Mouse (Mus musculus) urinary bladder, postnatal 10 days (tissue): Measurements from ENCODE around the gene Nt5dc2.
A peak's percentile ranks its signal among the peaks of the same experiment; 100 is the strongest.

Experiments used
- DNase-seq: peaks from one replicate; pipeline ENCODE4 v3.0.0; 2022; ENCODE audit warnings: low spot score

The Nt5dc2 gene

DNA sequence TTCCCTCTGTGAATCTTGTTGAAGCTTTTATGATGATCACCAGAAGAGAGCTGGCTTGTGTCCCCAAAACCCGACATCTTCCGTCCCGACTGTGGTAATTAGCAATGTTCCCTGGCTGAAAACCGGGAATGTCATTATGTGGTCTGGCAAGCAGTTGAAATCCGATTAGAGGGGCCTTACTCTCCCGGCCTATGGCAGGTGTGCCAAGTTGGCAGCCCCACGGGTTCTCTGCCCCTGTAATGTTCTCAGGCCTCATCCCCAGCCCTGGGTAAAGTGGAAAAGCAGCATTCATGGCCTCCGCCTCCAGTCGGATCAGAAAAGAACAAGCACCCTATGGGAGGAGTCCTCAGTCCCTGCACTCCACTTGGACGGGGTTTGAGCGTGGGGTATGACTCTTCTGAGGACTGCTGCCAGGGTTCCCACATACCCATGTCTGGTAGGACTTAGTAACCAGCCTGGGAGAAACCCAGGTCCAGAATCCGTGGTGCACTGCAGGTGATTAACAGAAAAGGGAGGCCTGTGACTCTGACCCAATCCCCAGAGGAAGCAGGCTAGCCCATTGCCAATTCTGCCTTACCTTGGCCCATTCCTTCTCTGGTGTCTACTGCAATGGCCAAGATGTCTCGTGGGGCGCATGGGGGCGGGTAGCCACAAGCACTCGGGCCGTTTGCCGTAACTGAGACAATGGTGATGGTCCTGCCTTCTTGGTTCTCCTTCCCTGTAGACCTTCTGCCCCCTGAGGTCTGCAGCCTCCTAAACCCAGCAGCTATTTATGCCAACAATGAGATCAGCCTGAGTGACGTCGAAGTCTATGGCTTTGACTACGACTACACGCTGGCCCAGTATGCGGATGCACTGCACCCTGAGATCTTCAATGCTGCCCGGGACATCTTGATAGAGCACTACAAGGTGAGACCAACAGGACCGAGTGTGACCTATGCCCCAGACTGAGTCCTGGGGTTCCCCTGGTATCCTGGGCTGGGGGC, 3.5 kb downstream of the Nt5dc2 start:
- DNase-seq: no peak

DNA sequence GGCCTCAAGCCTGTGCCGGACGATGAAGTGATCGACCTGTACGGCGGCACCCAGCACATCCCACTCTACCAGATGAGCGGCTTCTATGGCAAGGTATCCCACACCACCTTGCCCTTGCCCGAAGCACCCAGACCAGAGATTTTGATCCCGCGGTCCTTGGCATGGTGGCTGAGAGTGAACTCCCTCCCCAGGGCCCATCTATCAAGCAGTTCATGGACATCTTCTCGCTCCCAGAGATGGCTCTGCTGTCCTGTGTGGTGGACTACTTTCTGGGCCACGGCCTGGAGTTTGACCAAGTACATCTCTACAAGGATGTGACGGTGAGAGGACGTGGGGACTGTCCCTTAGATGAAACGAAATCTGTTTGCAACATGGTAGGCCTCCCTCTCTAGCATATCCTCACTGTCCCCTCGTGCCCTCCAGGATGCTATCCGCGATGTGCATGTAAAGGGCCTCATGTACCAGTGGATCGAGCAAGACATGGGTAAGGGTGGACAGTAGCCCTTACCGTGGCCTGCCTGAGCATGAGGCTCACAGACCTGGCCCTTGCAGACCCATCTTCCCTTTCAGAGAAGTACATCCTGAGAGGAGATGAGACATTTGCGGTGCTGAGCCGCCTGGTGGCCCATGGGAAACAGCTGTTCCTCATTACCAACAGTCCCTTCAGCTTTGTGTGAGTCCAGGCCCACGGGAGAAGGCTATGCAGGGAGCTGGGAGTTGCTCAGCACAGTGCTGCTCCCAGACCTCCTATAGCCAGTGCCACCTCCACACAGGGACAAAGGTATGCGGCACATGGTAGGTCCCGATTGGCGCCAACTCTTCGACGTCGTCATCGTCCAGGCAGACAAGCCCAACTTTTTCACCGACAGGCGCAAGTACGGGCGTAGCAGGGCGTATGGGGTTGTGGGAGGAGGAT, 4.9 kb downstream of the Nt5dc2 start:
- DNase-seq: peak; percentile 9

GRCm38 (mm10) chr14:31136411-31137280, 5.8 kb downstream of the Nt5dc2 start:
- DNase-seq: no peak

- no peak for DNase-seq
Observed at GRCm38 (mm10) chr14:31137281-31137595, 6.4 kb downstream of the Nt5dc2 start.

GRCm38 (mm10) chr14:31137791-31138190, 6.9 kb downstream of the Nt5dc2 start:
- DNase-seq: peak; percentile 4

DNA sequence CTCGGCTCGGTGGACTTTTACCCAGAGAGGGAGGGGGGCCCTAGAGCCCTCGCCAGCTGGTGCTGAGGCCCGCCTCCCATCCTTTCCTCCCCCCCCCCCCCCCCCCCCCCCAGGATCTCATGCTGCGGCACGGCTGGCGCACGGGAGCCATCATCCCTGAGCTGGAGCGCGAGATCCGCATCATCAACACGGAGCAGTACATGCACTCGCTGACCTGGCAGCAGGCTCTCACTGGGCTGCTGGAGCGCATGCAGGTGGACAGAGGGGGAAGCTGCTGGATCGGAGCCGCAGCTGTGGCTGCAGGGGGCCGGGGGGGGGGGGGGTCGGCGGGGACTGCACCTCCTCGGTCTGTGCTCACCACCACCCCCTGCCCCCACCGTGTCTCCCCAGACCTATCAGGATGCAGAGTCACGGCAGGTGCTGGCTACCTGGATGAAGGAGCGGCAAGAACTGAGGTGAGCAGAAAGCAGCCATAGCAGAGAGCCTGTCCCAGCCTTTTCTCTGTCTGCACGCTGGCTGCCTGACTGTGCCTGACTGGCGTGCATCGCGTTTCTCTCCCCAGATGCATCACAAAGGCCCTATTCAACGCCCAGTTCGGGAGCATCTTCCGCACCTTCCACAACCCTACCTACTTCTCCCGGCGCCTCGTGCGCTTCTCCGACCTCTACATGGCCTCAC, 7.5 kb downstream of the Nt5dc2 start:
- peak; percentile 6 for DNase-seq

DNA sequence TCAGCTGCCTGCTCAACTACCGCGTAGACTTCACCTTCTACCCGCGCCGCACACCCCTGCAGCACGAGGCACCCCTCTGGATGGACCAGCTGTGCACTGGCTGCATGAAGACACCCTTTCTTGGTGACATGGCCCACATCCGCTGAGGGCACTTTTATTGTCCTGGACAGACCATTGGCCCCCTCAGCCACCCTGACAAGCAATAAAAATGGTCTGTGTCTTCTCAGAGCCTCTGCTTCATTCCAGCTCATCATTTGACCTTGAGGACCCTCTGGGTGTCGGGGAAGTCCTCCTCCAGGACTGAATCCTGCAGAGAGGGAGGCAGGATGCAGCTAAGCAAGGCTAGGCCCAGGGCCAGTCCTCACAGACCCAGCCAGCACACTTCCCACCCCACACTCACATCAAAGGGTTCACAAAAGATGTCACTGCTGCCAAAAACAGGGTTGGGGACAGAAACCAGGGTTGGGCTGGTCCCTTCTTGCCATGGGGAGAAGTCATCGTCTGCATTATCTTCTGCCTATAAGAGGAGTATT, 8.1 kb downstream of the Nt5dc2 start:
- DNase-seq: no peak

- no peak for DNase-seq
Observed at GRCm38 (mm10) chr14:31139666-31140065, 8.8 kb downstream of the Nt5dc2 start.

DNA sequence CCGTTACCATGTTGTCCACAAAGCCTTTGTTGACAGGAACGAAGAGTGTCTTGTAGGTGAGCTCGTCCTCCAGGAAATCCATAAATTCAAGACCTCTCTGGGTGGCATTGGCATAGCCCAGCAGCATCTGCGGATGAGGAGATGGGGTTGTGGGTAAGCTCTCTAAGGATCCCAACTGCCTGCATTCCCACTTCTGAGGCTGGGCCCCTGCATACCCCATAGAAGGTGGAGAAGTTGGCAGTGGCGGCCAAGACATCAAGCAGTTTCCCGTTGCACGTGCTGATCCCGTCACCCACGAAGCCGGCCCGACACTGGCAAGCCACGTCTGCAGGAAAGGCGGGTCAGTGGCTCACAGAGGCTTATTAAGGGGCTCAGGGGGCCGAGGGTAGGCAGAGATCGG, 9.3 kb downstream of the Nt5dc2 start:
- DNase-seq: no peak

- DNase-seq: no peak
Observed at GRCm38 (mm10) chr14:31141011-31141410, 10.2 kb downstream of the Nt5dc2 start.

GRCm38 (mm10) chr14:31145694-31146093, 14.8 kb downstream of the Nt5dc2 start:
- no peak for DNase-seq

DNA sequence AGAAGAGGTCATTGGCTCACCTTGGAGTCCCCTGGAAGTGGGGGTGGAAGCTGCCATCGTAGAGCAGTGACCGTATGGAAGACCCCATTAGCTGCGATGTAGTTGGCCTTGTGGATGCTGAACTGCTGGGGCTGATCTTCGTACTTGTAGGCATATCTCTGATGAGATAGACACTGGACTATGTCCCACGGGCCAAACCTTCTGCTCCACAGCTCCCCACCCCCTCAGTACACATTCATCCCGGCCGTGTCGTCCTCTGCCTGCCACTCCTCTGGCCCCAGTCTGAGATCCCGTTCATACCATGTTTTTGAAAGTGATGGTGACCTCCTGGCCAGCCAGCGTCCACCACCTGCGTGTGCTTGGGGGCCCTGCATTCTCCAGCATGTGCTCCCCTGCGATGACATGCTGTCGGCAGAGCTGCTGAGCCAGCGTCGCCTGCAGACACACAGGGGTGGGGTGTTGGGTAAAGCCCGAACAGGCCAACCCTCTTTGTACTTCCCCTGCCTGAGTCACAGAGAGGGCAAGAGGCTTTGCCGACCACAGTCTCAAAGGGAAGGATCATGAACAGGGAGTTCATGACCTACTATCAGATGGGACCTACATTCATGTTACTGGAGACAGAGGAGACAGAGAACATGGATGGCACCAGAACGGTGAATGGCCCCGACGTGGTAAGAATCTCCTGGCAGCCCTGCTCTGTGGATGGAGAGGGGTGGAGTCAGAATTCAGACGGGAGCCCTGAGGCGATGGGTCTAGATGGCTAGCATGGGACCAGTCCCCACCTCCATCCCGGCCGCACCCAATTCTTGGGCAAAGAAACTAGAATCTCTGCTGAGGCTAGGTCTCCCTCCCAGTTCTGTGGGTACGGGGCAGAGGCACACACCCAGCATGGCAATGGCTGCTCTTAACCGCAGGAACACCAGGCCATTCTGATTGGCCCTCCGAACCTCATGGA, 29.6 kb downstream of the Nt5dc2 start:
- DNase-seq: no peak

DNA sequence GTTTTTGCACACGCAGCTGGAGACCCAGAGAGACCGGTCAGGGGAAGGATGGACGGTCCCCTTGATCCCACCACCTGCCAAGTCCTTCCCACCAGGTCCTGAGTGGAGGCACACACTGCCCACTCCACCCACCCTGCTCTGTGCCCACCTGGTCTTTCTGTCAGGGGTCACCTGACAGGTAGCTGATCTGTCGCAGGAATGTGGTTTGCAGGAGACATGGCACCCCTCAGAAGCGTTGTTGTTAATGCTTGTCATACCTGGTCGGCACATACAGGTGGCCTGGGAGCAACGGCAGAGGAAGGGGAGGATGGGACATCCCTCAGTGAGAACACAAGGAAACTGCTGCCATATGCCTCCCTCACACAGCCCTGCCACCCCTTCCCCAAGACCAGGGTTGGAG, 30.3 kb downstream of the Nt5dc2 start:
- no peak for DNase-seq

- no peak for DNase-seq
Observed at GRCm38 (mm10) chr14:31161638-31162037, 30.8 kb downstream of the Nt5dc2 start.

GRCm38 (mm10) chr14:31164067-31164466, 33.2 kb downstream of the Nt5dc2 start:
- DNase-seq: no peak

- DNase-seq: no peak
Observed at GRCm38 (mm10) chr14:31165010-31165409, 34.2 kb downstream of the Nt5dc2 start.

GRCm38 (mm10) chr14:31165458-31165857, 34.6 kb downstream of the Nt5dc2 start:
- DNase-seq: no peak

DNA sequence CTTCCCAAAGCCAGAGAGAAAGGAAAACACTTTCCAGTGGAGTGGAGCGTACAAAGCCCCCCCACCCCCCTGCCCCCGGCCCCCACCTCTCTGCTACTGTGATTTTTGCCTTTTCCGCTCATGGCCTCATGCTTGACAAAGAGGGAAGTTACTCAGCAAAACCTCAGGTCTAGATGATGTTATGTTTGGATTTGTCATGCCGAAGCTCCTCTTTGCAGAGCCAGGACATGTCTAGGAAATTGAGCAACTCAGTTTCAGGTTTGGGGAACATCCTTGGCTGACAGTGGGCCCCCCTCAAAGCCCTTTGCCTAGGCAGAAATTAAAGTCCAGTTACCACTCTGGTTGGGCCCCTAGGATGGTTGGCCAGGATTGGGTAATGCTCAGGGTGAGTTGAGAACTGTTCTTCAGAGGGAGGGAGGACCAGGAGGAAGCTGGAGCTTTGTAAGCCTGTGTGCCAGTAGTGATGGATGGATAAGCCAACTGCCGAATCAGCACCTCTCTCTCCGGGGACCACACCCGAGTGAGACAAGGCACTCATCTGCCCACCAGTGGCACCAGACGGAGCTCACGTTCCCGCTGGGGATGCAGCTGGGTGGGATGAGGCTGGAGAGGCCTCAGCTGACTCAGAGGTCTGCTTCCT, 35.3 kb downstream of the Nt5dc2 start:
- DNase-seq: no peak

DNA sequence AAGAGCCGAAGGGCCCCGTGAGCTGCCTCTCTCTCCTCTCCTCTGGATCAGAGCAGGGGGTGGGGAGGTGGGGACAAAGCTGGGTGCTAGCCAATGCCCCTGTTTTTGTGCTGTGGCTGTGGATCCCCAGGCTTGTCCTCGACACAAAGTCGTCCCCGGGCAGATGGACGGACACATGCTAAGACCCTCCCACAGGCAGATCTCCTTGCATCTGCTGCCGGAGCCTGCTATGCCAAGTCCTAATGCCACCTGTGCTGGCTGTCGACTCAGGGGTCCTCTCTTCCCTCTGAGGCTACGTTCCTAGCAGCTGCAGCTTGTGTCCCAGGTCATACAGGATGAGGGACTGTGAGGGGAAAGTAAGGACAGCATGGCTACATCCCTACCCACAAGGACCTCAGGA, 36.0 kb downstream of the Nt5dc2 start:
- no peak for DNase-seq
